Mouse (Mus musculus): ENCODE measurements around the gene Camk1d. TPM values are rescaled to one million over a fixed set of nuclear protein-coding genes. Genes with fewer than 3 reads are reported as not detected.

Camk1d gene
- polyA plus RNA-seq (2015; fragmentation: Nextera tagmentation; extraction: Ambion mirVana): 24.7 and 25.2 TPM in 2 replicates

DNA sequence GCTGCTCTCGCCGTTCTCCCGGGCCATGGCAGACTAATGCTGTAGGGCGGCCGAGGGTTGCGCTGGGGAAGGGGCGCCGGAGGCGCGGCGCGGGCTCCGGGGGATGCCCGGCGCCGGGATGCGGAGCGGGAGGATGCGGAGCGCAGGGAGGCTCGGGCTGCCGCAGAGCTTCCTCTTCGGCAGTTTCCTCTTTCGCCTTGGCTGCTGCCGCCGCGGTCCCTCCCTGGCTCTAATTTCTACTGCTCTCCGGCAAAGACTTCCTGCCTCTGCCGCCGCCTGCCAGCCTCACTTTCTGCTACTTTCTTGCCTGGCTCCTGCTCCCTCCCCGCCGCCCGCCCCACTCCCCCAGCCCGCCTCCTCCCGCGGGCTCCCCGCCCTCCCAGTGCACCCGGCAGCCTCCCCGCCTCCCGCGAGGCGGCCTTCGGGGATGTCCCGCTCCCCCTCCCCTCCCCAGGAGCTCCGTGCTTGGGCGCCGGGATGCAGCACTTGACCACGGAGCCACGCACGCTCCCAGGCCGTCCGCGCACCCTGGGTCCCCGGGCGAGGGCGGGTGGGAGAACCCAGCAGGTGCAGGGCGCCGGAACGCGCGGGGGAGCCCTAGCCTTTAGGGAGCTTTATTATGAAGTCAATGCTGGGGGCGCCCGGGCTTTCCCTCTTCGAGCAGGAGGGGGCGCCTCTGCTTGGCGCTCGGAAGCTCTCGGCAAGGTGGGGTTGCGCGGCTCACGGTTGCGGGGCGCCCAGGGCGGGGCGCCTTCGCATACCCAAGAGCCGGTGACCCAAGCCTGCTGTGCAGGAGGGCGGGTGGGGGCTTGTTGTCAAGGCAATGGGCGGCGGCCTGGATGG is at the start of gene Camk1d:
Camk1d (minus strand) TSS at position 305 of the 843 bp plus-strand sequence.
- Histone ChIP-seq H3K27ac (peak within 1 kb of the TSS; percentile 84), H3K27me3 (replicated peaks) (peaks cover 3% of the 10 kb centered on the region; the same call in 1 of the 2 replicates), H3K4me2 (replicated peaks) (peak within 1 kb of the TSS; percentile 96), H3K4me3 (replicated peaks) (peak within 1 kb of the TSS; percentile 67), H3K36me3 (no peaks in the 10 kb centered on the region), H3K9ac (peak within 1 kb of the TSS; percentile 72), H3K4me1 (replicated peaks) (0 out of 2 replicates have a peak, but pooled peaks cover 5% of the 10 kb centered on the region), H3K9me3 (no peaks in the 10 kb centered on the region)
- WGBS: under 1% methylated on average over 60 of the region's 80 CpGs
- ATAC-seq: peak; percentile 86

DNA sequence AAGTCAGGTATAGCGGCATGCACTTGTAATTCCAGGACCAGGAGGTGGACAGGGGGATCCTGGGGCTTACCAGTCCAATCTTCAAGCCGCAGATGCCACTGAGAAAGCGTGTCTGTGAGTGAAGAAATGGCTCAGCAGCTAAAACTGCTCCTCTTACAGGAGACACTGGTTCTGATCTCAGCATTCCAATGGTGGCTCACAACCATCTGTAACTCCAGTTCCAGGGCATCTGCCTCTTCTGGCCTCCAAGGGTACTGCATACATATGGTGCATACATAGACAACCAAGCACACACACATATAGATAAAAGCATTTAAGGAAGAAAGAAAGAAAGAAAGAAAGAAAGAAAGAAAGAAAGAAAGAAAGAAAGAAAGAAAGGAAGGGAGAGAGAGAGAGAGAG is 47.7 kb upstream of the Camk1d start:
- Histone ChIP-seq H3K4me2 (replicated peaks) (no peak overlapping the region), H3K27me3 (replicated peaks) (no peaks in the 10 kb centered on the region), H3K36me3 (no peaks in the 10 kb centered on the region), H3K4me1 (replicated peaks) (no peaks in the 10 kb centered on the region), H3K9me3 (no peaks in the 10 kb centered on the region), H3K4me3 (replicated peaks) (no peak overlapping the region), H3K9ac (no peak overlapping the region), H3K27ac (no peak overlapping the region)
- WGBS: 93% methylated on average over 3 of the region's 3 CpGs
- ATAC-seq: no peak

DNA sequence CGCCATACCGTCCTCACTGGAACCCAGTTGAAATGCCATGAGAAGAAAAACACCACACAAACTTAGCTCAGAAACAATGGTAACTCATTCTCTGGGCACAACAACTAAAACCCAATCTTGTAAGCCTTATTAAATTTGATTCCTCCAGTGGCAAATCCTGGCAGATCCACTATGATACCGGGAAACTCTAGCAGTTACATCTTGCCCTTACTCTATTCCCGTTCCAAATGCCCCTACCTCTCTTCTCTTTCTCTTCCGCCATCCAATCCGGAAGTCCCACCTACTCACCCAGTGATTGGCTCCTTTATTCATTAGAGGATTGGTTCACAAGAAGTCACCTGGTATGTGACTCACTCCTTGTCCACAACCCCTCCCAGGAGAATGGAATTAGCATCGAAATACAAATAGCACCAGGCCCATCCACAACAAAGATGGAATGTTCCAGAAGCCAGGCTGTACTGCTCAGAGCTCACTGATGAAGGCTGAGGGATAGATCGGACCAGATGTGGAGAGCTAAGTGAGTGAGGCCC is 46.2 kb upstream of the Camk1d start:
- H3K9me3 ChIP-seq: no peaks in the 10 kb centered on the region
- no peak for ATAC-seq
- H3K4me1 ChIP-seq (replicated peaks): no peaks in the 10 kb centered on the region
- H3K36me3 ChIP-seq: no peaks in the 10 kb centered on the region
- H3K4me3 ChIP-seq (replicated peaks): no peak overlapping the region
- WGBS: 92% methylated on average over 8 of the region's 8 CpGs
- no peak overlapping the region for H3K27ac ChIP-seq
- no peak overlapping the region for H3K4me2 ChIP-seq (replicated peaks)
- H3K27me3 ChIP-seq (replicated peaks): no peaks in the 10 kb centered on the region
- no peak overlapping the region for H3K9ac ChIP-seq

DNA sequence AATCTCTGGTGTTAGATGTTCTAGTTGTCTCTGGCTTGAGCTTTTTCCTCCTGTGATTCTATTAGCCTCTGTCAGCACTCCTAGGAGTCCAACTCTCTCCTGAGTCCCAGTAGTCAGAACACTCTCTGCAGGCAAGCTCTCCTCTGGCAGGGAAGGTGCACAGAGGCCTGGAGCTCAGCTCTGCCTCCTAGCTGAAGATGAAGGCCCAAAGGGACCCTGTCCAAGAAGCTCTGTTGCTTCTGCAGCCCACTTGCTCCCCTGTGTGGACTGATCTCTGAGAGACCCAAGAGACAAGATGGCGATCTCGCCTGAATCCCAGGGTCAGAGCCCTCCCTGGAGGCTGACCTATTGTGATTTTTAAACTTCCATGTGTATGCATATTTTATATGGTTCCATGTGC is 44.3 kb upstream of the Camk1d start:
- WGBS: 95% methylated on average over 2 of the region's 2 CpGs
- Histone ChIP-seq H3K36me3 (no peaks in the 10 kb centered on the region), H3K27ac (no peak overlapping the region), H3K4me2 (replicated peaks) (no peak overlapping the region), H3K9me3 (no peaks in the 10 kb centered on the region), H3K4me3 (replicated peaks) (no peak overlapping the region), H3K9ac (no peak overlapping the region), H3K4me1 (replicated peaks) (no peaks in the 10 kb centered on the region), H3K27me3 (replicated peaks) (no peaks in the 10 kb centered on the region)
- ATAC-seq: no peak

DNA sequence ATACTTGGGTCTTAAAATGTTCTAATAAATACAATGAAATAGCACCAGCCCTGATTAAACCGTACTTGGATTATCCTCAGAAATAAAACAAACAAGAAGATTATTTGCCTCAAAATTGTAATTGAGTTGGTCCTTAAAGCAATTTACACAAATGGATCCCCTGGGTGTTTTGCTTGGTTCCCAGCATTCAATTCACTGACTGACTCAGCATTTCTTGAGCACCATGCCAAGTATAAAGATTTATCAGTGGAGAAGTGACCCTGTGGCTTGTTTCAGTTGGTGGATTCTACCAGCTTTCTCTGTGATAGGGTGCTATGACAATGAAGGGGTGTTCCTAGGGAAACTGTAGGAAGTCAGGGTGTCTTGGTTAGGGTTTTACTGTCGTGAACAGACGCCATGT is 36.6 kb upstream of the Camk1d start:
- ATAC-seq: no peak
- no peaks in the 10 kb centered on the region for H3K4me1 ChIP-seq (replicated peaks)
- 89% methylated on average over 3 of the region's 3 CpGs for WGBS
- H3K9me3 ChIP-seq: no peaks in the 10 kb centered on the region
- H3K9ac ChIP-seq: no peak overlapping the region
- no peak overlapping the region for H3K4me2 ChIP-seq (replicated peaks)
- no peaks in the 10 kb centered on the region for H3K36me3 ChIP-seq
- no peak overlapping the region for H3K27ac ChIP-seq
- no peaks in the 10 kb centered on the region for H3K27me3 ChIP-seq (replicated peaks)
- no peak overlapping the region for H3K4me3 ChIP-seq (replicated peaks)

DNA sequence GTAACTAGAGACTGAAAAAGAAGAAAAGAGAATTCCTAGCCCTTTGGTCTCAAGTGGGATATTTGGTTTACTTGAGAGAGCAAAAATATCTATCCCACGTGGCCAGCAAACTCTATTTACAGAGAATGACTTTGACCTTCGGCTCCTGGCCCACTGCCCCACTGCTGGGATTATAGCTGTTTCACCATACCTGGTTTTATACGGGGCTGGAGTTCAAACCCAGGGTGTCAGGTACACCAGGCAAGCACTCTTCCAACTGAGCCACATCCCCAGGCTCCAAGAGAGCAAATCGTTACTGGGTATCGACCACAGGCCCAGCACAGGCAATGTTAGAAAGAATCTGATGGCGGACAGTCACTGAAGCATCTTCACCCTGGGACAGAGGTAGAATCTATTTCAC is 34.9 kb upstream of the Camk1d start:
- no peaks in the 10 kb centered on the region for H3K9me3 ChIP-seq
- H3K36me3 ChIP-seq: no peaks in the 10 kb centered on the region
- H3K27ac ChIP-seq: no peak overlapping the region
- H3K27me3 ChIP-seq (replicated peaks): no peaks in the 10 kb centered on the region
- no peak overlapping the region for H3K4me3 ChIP-seq (replicated peaks)
- H3K9ac ChIP-seq: no peak overlapping the region
- no peaks in the 10 kb centered on the region for H3K4me1 ChIP-seq (replicated peaks)
- ATAC-seq: no peak
- no peak overlapping the region for H3K4me2 ChIP-seq (replicated peaks)
- WGBS: 63% methylated on average over 6 of the region's 6 CpGs

DNA sequence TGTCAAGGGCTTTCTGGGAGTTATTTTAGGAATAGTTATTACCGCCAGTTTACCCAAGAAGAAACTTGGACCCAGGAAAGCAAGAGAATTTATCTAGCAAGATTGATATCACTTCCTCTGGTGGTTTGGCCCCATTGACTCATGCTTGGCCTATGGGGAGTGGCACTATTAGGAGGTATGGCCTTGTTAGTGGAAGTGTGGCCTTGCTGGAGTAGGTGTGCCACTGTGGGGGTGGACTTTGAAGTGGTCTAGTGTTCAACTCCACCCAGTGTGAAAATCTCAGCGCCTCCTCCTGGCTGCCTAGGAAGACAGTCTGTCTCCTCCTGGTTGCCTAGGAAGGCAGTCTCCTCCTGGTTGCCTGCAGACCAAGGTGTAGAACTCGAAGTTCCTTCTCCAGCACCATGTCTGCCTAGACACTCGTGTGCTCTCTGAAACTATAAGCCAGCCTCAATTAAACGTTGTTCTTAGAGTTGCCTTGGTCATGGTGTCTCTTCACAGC is 33.3 kb upstream of the Camk1d start:
- ATAC-seq: peak; percentile 78

DNA sequence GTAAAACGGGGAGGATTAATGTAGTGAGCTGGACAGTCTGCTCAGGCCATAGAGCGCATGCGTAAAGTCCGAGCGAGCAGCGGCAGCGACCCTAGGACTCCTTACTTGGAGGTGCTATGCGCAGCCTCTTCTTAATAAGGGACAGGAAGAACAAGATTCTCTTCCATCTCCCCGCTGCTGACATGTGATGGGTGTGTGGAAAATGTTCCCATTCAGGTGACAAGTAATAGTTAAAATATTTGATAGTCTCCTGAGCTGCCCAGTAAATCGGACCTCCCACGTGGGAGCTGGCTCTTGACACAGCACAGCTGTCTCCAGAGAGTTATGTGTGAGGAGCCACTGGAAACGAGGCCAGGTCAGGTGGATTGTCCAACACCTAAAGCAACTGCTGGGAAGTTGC is 32.2 kb upstream of the Camk1d start:
- Histone ChIP-seq H3K27ac (0 out of 2 replicates have a peak overlapping the region, but pooled peaks have one; percentile 13), H3K36me3 (no peaks in the 10 kb centered on the region), H3K4me3 (replicated peaks) (no peak overlapping the region), H3K9me3 (no peaks in the 10 kb centered on the region), H3K27me3 (replicated peaks) (no peaks in the 10 kb centered on the region), H3K9ac (no peak overlapping the region), H3K4me2 (replicated peaks) (peak overlapping the region; percentile 44), H3K4me1 (replicated peaks) (no peaks in the 10 kb centered on the region)
- ATAC-seq: peak; percentile 17; the same call in 1 of the 2 replicates
- 47% methylated on average over 12 of the region's 12 CpGs for WGBS

More for the DNA sequence above, 33.3 kb upstream of the Camk1d start:
- Histone ChIP-seq H3K9me3 (no peaks in the 10 kb centered on the region), H3K36me3 (no peaks in the 10 kb centered on the region), H3K4me3 (replicated peaks) (no peak overlapping the region), H3K27me3 (replicated peaks) (no peaks in the 10 kb centered on the region), H3K4me1 (replicated peaks) (no peaks in the 10 kb centered on the region), H3K27ac (no peak overlapping the region), H3K9ac (no peak overlapping the region), H3K4me2 (replicated peaks) (no peak overlapping the region)
- 89% methylated on average over 5 of the region's 5 CpGs for WGBS

DNA sequence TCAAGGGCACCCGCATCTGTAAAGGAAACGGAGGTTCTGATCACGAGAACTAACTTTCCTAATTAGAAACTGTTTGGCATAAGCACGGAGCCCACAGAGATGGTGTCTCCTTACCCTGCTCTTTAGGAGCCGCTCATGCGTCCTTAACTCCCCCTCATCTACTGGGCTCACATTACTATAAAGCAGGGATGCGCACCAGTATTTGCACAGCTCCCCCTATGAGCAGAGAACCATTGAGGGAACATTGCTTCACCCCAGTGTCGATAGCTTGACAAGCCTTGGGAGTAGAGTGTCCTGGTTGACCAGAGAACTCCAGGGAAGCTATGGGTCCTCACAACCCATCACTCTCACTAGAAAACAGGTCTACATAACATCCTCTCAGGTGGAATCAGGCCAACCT is 29.6 kb upstream of the Camk1d start:
- H3K4me1 ChIP-seq (replicated peaks): no peaks in the 10 kb centered on the region
- no peaks in the 10 kb centered on the region for H3K27me3 ChIP-seq (replicated peaks)
- no peaks in the 10 kb centered on the region for H3K9me3 ChIP-seq
- no peak overlapping the region for H3K27ac ChIP-seq
- no peak overlapping the region for H3K4me2 ChIP-seq (replicated peaks)
- 91% methylated on average over 8 of the region's 8 CpGs for WGBS
- no peak for ATAC-seq
- no peak overlapping the region for H3K9ac ChIP-seq
- no peaks in the 10 kb centered on the region for H3K36me3 ChIP-seq
- no peak overlapping the region for H3K4me3 ChIP-seq (replicated peaks)

DNA sequence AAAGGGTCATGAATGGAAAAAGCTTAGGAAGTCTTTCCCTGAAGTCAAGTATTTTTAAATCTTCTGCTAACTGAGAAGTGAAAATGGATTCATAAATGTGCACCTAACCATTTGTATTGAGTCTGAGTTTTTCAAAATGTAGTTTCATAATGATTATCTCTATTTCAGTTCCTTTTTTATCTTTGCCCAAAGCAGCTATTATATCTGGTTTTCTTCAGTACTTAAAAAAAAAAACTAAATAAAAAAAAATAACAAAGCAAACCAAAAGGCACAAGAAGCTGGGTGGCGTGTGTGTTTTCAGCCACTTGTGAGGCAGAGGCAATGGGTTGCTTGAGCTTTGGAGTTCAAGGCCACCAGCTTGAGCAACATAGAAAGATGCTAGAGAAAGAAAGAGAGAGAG is 26.6 kb upstream of the Camk1d start:
- Histone ChIP-seq H3K4me3 (replicated peaks) (no peak overlapping the region), H3K27me3 (replicated peaks) (no peaks in the 10 kb centered on the region), H3K36me3 (no peaks in the 10 kb centered on the region), H3K9me3 (no peaks in the 10 kb centered on the region), H3K4me1 (replicated peaks) (no peaks in the 10 kb centered on the region), H3K9ac (no peak overlapping the region), H3K27ac (no peak overlapping the region), H3K4me2 (replicated peaks) (no peak overlapping the region)
- ATAC-seq: no peak
- 85% methylated on average over 1 of the region's 1 CpGs for WGBS

DNA sequence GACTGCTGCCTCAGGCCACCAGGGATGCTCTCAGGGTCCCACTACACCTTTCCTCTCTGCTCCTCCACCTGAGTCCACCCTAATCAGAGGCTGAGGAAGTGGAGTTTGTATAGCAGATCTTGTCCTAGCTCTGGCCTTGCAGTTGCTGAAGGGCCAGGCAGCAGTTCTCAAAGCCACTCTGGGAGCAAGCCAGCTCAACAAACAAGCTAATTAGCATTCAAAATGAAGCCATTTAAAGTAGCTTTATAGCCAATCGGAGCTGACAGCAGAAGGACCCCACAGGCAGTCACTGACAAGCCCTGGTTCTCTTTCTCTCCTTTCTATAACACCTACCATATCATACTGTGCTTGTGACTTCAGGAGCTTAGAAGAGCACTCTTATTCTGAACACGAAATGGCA is 21.6 kb upstream of the Camk1d start:
- no peaks in the 10 kb centered on the region for H3K27me3 ChIP-seq (replicated peaks)
- ATAC-seq: no peak
- no peaks in the 10 kb centered on the region for H3K9me3 ChIP-seq

DNA sequence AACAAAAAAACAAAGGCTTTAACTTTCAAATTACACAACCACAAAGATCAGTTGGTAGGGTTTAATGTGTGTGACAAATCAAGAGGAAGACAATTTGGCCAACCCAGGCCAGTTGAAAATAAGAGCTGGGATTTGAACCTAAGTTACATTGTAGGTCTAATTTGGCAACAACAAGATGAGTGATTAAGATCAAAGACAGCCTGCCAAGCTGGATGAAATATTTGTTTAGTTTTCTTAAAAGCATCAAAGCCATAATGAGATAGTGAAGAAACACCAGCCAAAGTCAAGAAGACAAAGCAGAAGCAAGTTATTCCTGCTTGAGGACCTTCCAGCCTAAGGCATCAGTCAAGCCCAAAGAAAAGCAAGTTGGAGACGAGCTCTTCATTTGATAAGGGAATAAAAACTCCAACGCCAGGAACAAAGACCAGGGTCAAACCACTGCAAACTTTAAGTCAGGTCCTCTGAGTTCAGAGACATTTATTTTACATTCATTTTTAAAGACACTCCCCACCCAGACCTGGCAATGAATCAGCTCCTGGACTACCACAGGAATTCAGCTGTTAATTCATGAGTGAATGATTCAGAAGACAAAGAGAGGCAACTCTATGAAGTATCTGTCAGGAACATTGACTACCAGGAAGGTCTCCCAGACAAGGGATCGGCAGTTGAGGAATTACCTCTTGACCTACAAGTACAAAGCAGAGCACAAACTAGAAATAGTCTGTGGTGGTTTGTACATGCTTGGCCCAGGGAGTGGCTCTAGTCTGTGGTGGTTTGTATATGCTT is 19.2 kb upstream of the Camk1d start:
- Histone ChIP-seq H3K9me3 (no peaks in the 10 kb centered on the region), H3K4me2 (replicated peaks) (no peak overlapping the region), H3K27ac (no peak overlapping the region), H3K9ac (no peak overlapping the region), H3K4me1 (replicated peaks) (0 out of 2 replicates have a peak, but pooled peaks cover 2% of the 10 kb centered on the region), H3K27me3 (replicated peaks) (no peaks in the 10 kb centered on the region), H3K36me3 (no peaks in the 10 kb centered on the region), H3K4me3 (replicated peaks) (no peak overlapping the region)
- WGBS: 74% methylated on average over 3 of the region's 3 CpGs
- no peak for ATAC-seq

More for the DNA sequence above, 21.6 kb upstream of the Camk1d start:
- H3K4me1 ChIP-seq (replicated peaks): 0 out of 2 replicates have a peak, but pooled peaks cover 2% of the 10 kb centered on the region
- no peak overlapping the region for H3K27ac ChIP-seq
- H3K36me3 ChIP-seq: no peaks in the 10 kb centered on the region
- no peak overlapping the region for H3K4me2 ChIP-seq (replicated peaks)
- no peak overlapping the region for H3K9ac ChIP-seq
- 30% methylated on average over 2 of the region's 2 CpGs for WGBS
- H3K4me3 ChIP-seq (replicated peaks): no peak overlapping the region
